Mouse (Mus musculus) frontal cortex, postnatal 14 days (tissue): ENCODE results near the gene Gpr137.
A peak's percentile ranks its signal among the peaks of the same experiment; 100 is the strongest.
"Not testable (repeated sequence)": the region's sequence is repeated elsewhere in the genome, so short reads cannot be mapped to it uniquely, and the experiment has no call there.

Experiments
- DNase-seq, 2 experiments: peaks; one replicate each; pipeline ENCODE4 v3.0.0; 2022; ENCODE audit warnings: low spot score in 2 of 2

The Gpr137 gene

GRCm38 (mm10) chr19:6921647-6922567, 20.4 kb downstream of the Gpr137 start, which contains the start of gene Esrra:
TSS of gene Esrra (minus strand) at chr19:6921813.
- DNase-seq: peak; percentile 99 to 100

- peak in 1 of 2 experiments; percentile 64 for DNase-seq
Measured at GRCm38 (mm10) chr19:6920741-6921636, 21.3 kb downstream of the Gpr137 start.

- DNase-seq: no peak
Measured at GRCm38 (mm10) chr19:6919876-6920740, 22.2 kb downstream of the Gpr137 start.

DNA sequence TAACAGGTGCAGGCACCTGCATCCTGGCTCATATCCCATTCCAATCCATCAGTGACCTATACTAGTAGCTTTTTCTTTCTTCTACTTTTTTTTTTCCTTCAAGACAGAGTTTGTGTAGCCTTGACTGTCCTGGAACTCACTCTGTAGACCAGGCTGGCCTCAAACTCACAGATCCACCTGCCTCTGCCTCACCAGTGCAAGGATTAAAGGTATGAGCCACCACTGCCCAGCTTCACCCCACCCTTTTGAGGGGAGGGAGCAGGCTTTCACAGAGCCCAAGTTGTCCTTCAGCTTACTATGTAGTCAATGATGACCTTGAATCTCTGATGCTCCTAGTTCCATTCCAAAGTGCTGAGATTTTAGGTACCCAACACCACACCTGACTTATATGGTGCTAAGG, 22.8 kb downstream of the Gpr137 start:
- DNase-seq: no peak

- DNase-seq: no peak
Measured at GRCm38 (mm10) chr19:6918321-6918720, 24.0 kb downstream of the Gpr137 start.

DNA sequence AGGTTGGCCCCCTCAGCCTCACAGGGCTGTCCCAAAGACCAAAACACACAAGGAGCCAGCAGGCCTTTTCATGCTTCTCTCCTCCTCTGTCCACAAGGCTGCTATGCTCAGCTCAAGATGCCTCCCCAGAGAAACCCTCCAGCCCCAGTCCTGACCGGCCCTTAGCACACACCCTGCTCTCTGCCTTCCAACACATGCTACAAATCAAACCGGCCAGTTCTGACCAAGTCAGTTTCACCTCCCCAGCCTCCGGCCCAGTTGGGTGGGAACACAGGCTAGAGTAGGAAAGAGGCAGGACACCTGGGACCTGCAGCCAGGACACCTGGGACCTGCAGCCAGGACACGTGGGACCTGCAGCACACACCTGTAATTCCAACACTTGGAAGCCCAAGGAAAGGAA, 25.8 kb downstream of the Gpr137 start:
- DNase-seq: no peak

DNA sequence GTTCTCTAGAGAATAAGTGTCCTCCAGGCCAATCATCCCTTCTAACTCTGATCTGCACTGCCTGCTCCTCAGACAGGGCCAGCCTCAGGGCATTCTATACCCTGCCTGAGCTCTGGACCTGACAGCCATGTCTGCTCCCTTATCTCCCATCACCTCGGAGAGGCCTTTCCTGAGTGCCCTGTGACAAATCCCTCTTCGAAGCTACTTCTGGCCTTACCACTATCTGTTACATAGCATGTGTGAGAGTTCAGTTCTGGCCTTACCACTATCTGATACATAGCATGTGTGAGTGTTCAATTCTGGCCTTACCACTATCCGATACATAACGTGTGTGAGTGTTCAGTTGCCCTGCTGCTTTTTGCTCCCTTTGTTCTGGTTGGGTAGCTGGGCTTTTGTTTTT, 27.0 kb downstream of the Gpr137 start:
- DNase-seq: no peak

DNA sequence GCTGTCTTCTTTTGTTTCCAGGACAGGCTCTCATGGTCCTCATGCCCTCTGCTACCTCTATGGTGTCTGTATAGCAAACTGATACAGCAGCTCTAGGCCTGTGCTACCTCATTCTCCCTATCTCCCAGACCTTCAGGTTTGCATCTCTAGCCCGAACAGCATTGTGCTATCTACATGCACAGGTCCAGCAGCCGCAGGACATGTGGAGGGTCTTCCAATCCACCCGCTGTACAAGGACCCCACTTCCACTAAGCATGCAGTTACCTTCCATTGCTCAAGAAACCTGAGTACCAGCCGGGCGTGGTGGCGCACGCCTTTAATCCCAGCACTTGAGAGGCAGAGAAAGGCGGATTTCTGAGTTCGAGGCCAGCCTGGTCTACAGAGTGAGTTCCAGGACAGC, 27.7 kb downstream of the Gpr137 start:
- no peak for DNase-seq

DNA sequence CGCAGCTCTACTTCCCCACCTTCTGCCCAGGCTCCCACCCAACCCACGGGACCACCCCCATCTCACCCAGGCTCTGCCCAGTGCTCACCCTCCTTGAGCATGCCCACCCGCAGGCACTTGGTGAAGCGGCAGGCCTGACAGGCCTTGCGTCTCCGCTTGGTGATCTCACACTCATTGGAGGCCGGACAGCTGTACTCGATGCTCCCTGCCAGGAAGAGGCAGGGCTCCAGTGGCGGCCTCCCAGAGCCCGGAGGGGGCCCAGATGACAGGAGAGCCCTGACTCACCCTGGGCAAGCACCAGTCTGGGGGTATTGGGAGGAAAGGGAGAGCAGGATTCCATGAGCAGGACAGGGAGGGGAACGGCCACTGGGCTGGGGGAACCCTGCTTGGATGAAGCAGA, 28.3 kb downstream of the Gpr137 start:
- no peak for DNase-seq

DNA sequence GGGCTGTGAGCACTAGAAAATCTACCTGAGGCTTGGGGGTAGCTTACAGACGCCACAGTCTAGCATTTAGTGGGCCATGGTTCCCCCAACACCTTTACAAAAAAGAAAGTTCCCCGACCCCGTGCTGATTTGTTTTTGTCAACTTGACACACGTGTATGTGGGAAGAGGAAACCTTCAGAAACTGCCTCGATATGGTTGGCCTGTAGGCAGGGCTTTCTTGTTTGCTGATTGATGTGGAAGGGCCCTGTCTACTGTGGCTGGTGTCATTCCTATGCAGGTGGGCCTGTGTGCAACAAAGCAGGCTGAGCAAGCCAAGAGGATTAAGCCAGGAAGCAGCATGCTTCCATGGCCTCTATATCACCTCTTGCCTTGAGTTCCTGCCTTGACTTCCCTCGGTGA, 29.2 kb downstream of the Gpr137 start:
- no peak for DNase-seq

DNA sequence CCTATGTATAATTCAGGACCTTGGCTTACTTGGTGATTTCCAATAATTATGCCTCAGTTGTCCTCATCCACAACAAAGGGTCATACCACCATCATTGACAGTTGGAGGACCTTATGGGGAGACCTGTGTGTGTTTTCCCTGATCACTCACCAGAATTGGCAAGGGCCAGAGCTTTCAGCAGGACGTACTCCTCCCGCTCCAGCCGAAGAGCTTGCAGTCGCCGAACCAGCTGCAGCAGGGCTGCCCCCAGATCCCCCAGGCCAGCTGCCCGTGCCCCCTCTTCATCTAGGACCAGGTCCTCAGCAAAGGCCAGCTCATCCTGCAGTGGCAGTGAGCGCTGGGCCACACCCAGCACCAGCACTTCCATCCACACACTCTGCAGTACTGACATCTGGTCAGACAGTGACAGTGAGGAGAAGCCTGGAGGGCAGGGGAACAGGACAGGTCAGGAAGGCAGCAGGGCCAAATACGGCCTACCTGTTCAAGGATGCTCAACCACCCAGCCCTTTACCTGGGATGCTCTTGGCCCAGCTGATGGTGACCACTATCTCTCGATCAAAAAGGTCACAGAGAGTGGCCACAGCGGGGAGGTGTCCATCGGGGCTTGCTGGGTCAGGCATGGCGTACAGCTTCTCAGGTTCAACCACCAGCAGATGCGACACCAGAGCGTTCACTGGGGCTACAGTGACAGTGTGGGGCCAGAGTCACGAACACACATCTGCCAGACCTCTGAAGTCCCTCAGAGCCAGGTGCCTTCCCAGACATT, 29.9 kb downstream of the Gpr137 start:
- DNase-seq: no peak

- no peak for DNase-seq
Measured at GRCm38 (mm10) chr19:6911101-6912074, 30.9 kb downstream of the Gpr137 start.

GRCm38 (mm10) chr19:6910306-6910705, 32.0 kb downstream of the Gpr137 start:
- not testable (repeated sequence) for DNase-seq

- DNase-seq: peak; percentile 89 to 93
Measured at GRCm38 (mm10) chr19:6909507-6910289, 32.6 kb downstream of the Gpr137 start, which contains the start of the genes Trmt112 and Prdx5. TSS of gene Trmt112 (plus strand) at chr19:6909698. TSS of gene Prdx5 (minus strand) at chr19:6910106.

DNA sequence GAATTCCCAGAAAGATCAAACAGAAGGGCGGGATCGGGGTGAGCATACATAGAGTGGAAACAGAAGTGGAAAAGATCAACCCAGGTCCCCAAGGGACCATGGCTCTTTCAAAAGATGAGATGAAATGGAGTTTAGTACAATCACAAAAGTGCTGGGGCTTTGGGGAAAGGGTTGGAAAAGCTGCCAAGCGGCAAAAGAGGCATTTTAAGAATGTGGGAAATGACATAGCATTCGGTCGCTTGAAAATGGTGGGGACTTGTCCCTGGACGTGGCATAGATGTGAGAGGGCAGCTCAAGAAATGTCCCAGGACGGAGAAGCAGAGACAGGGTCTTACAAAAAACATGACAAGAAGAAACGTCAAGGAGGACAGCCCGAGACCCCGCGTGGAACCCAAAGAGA, 33.3 kb downstream of the Gpr137 start:
- no peak for DNase-seq

DNA sequence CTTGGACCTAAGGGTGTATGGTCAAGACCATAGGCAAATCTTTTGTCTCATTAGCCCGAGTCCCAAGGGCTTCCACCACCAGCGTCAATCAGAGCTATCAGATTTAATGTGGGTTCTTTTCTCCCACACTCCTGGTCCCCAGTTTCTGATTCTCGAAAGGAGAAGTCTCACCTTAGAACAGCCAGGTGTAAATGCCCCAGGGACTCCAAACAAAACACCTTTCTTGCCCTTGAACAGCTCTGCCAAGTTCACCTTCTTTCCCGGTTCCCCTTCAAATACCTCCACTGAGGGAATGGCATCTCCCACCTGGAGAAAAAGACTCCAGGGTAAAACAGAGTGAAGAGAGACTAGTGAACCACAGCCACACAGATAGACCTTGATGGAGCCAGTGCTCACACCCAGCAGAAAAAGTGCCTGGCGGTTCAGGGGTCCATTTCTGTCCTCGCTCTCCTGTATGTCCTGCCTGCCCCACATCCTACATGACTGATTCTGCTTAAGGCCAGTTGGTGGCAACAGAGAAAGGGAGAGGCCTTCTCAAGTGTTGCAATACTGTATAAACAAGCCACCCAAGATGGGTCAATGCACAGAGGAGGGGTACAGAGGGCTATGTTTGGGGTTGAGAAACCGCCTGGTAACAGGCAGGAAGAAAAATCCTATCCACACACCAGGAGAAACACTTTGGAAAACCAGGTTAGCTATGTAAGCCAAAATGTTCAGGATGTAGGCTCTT, 34.3 kb downstream of the Gpr137 start:
- no peak for DNase-seq

GRCm38 (mm10) chr19:6907094-6907493, 35.2 kb downstream of the Gpr137 start:
- no peak for DNase-seq

GRCm38 (mm10) chr19:6906199-6906598, 36.1 kb downstream of the Gpr137 start:
- no peak for DNase-seq
